Mouse (Mus musculus): Measurements from ENCODE around the gene Nr2f2. TPM values are rescaled to one million over a fixed set of nuclear protein-coding genes. Genes with fewer than 3 reads are reported as not detected.
A peak's percentile ranks its signal among the peaks of the same experiment; 100 is the strongest.

Nr2f2 gene
- polyA plus RNA-seq, 1 experiment from 2014 or later: 6.5 TPM

DNA sequence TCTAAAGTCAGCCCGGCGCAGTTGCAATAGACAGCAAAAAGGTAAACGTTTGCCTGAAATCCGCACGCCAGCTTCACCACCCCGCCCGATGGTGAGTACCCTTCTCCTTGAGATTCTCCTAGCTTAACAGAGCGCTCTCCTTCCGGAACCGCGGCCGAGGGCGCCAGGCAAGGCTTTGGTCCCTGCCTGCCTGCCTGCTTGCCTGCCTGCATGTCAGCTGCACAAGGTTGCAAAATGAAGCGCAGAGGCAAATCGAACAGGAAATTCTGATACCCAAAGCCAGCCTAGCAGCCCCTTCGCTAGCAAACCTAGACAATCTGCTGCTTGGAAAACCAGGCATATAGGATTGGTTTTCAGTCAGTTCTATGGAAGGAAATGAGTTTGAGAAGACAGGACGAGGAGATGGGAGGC is 1.1 kb downstream of the Nr2f2 start:
- H3K27ac ChIP-seq (replicated peaks): peak overlapping the region; percentile 30; the same call in 1 of the 2 replicates
- H3K27me3 ChIP-seq: peaks cover 92% of the 10 kb centered on the region
- no peaks in the 10 kb centered on the region for H3K9me3 ChIP-seq (replicated peaks)

DNA sequence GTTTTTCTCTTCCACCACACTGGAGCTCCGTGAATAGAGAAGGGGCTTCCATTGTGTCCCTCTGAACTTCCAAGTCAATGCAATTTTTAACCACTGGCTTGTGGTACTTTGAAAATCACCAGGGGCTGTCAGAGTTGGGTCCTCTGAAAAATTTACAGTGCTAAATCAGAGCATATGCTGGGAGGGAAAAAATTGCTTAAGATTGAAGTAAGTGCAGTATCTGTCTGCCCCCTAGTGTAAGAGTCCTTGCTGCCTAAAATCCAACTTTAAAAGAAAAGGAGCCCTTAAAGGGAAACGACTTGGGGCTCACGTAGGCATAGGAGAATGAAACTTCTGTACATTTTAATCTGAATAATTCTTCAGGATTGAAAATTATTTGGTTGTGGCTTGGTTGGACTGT is 1.7 kb downstream of the Nr2f2 start:
- Histone ChIP-seq H3K9me3 (replicated peaks) (no peaks in the 10 kb centered on the region), H3K36me3 (replicated peaks) (no peaks in the 10 kb centered on the region), H3K27me3 (peaks cover 92% of the 10 kb centered on the region), H3K4me3 (replicated peaks) (peak overlapping the region; percentile 46), H3K27ac (replicated peaks) (no peak overlapping the region), H3K4me2 (peak overlapping the region; percentile 56), H3K4me1 (replicated peaks) (no peaks in the 10 kb centered on the region; the same call in 1 of the 2 replicates), H3K9ac (no peak overlapping the region)
- WGBS (ENCODE audit: insufficient replicate concordance): 0% methylated on average over 3 of the region's 3 CpGs
- no peak for ATAC-seq (ENCODE audit: insufficient read depth)

More for the DNA sequence above, 1.1 kb downstream of the Nr2f2 start:
- Histone ChIP-seq H3K4me1 (replicated peaks) (no peaks in the 10 kb centered on the region; the same call in 1 of the 2 replicates), H3K4me2 (peak overlapping the region; percentile 56), H3K4me3 (replicated peaks) (peak overlapping the region; percentile 46), H3K9ac (no peak overlapping the region), H3K36me3 (replicated peaks) (no peaks in the 10 kb centered on the region)
- WGBS (ENCODE audit: insufficient replicate concordance): under 1% methylated on average over 17 of the region's 17 CpGs
- ATAC-seq (ENCODE audit: insufficient read depth): no peak

DNA sequence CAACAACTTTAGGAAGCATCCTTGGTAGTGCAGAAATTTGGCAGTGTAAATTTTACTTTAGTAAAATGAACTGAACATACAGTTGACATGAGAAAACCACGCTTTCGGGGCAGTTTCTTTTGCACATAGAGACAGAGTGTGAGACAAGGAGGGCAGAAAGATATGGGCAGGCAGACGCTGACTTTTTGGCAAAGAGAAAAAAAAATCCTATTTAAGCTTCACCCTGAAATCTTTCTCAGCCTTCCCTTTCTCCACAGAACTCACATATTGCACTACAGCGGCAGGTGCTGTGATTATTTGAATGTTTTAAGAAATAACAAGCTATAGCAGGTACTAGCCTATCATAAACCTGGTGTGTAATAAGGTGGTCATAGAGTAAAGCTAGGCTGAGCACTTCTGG is 3.2 kb downstream of the Nr2f2 start:
- H3K27ac ChIP-seq (replicated peaks): no peak overlapping the region
- no peak overlapping the region for H3K4me3 ChIP-seq (replicated peaks)
- H3K4me1 ChIP-seq (replicated peaks): no peaks in the 10 kb centered on the region; the same call in 1 of the 2 replicates
- no peaks in the 10 kb centered on the region for H3K36me3 ChIP-seq (replicated peaks)
- H3K9me3 ChIP-seq (replicated peaks): no peaks in the 10 kb centered on the region
- WGBS (ENCODE audit: insufficient replicate concordance): 15% methylated on average over 4 of the region's 4 CpGs
- H3K9ac ChIP-seq: no peak overlapping the region
- H3K27me3 ChIP-seq: peaks cover 92% of the 10 kb centered on the region
- H3K4me2 ChIP-seq: no peak overlapping the region
- ATAC-seq (ENCODE audit: insufficient read depth): no peak

DNA sequence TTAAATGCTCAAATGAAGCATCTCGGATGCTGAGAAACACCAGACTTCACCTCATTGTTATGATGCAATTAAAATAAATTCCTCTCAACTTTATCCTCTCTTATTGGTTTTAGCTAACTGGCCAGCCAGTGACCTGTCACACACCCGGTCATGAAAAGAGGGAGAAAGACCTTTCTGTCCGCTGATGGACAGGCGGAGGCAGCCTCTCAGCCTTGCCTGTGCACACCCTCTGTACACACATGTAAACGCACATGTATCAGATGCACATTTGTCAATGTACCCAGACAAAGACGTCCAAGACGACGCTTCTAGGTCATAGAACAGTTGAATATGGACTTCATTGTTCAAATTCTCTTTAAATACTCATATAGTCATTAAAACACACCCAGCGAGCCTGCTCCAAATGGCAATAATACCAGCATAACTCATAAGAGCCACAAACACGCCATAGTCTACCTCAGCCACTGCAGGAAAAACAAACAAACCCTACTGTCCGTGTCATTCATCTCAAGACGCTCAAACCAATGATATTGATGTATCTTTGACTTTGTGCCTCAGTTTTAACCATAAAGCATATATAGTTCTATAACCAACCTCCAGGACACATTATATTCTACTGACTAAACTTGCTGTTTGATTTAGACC is 3.9 kb downstream of the Nr2f2 start:
- Histone ChIP-seq H3K9ac (no peak overlapping the region), H3K36me3 (replicated peaks) (no peaks in the 10 kb centered on the region), H3K4me1 (replicated peaks) (no peaks in the 10 kb centered on the region; the same call in 1 of the 2 replicates), H3K9me3 (replicated peaks) (no peaks in the 10 kb centered on the region), H3K27me3 (peaks cover 92% of the 10 kb centered on the region), H3K4me3 (replicated peaks) (peak overlapping the region; percentile 54), H3K27ac (replicated peaks) (no peak overlapping the region), H3K4me2 (peak overlapping the region; percentile 54)
- ATAC-seq (ENCODE audit: insufficient read depth): no peak
- 7% methylated on average over 12 of the region's 12 CpGs for whole genome bisulfite sequencing (ENCODE audit: insufficient replicate concordance)

DNA sequence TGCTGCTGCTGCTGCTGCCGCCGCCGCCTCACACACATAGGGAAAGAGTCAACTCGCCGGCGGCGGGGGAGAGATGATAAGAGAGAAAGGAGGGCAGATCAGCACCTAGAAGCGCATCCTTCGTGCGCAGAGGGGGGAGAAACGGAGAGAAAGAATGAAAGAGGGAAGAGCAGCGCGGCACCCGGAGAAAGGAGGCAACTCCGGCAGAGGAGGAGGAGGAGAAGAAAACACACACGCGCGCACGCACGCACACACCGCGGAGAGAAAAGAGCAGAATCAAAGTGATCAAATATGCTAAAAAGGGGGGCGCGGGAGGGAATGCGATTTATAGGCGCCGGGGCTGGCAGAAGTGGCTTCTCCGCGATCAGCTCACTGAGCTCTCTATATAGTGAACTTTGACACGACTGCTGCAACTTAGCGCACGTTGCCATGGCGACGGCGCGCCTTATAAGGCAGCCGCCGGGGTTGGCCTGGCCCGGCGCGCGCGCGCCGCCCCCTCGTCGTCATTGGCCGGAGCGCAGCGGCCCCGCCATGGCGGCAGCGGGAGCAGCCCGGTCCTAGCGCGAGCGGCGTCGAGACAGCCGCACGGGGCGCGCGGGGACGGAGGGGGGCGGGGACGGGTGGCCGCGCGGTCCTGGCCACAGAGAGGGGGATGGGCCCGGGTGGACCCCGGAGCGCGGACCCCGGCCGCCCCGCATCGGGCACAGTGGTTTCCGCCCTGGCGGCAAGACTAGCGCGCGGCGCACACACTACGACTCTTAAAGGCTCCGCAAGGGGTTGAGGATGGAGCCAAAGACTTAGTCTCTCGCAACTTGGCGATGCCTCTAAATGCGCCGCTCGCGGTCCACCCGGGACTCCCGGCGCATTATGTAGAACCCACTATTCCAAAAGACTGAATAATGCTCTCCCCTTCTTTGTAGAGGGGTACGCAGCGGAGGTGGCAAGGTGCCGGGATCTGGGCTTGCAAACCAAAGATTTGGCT is 4.9 kb downstream of the Nr2f2 start:
- under 1% methylated on average over 91 of the region's 98 CpGs for WGBS (ENCODE audit: insufficient replicate concordance)
- Histone ChIP-seq H3K4me3 (replicated peaks) (peak overlapping the region; percentile 54), H3K27me3 (peaks cover 93% of the 10 kb centered on the region), H3K9me3 (replicated peaks) (no peaks in the 10 kb centered on the region), H3K9ac (peak overlapping the region; percentile 47; the same call in 1 of the 2 replicates), H3K4me1 (replicated peaks) (peaks cover 3% of the 10 kb centered on the region; the same call in 1 of the 2 replicates), H3K4me2 (peak overlapping the region; percentile 54), H3K36me3 (replicated peaks) (no peaks in the 10 kb centered on the region), H3K27ac (replicated peaks) (peak overlapping the region; percentile 84)
- peak; percentile 67 for ATAC-seq (ENCODE audit: insufficient read depth)

DNA sequence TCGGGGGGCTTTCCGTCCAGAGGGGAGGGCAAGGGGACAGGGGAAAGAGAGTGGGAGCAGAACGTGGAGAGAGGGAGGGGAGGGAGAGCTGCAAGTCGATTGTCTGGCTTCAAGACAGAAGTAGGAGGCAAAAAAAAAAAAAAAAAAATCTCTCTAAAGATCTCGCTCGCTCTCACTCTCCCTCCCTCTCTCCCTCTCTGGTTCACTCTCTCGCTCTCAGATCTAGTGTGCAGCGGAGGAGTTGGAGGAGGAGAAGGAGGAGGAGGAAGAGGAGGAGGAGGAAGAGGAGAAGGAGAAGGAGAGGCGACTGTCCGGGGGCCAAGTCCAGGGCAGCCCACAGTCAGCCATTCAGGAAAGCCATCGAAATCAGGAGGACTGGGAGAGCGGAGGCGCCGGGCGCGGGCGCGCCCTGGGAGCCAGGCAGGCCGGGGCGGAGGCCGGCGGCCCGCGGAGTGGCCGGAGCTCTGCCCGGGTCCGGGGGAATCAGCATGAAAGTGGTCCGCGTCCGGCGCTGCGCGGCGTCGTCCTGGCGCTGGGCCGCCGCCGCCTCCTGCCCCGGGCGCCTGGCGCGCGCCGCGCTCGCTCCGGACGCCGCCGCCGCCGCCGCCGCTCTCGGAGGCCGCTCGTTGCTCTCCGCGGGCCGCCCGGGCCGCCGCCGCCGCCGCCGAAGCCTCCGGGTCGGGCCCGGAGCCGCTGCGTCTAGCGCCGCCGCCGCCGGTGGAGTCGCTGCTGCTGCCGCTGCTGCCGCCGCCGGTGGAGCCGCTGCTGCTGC is 5.7 kb downstream of the Nr2f2 start:
- H3K9me3 ChIP-seq (replicated peaks): no peaks in the 10 kb centered on the region
- peak overlapping the region; percentile 54 for H3K4me3 ChIP-seq (replicated peaks)
- peaks cover 7% of the 10 kb centered on the region for H3K4me1 ChIP-seq (replicated peaks)
- no peak for ATAC-seq (ENCODE audit: insufficient read depth)
- H3K27me3 ChIP-seq: peaks cover 90% of the 10 kb centered on the region
- H3K4me2 ChIP-seq: peak overlapping the region; percentile 54
- under 1% methylated on average over 72 of the region's 84 CpGs for WGBS (ENCODE audit: insufficient replicate concordance)
- peak overlapping the region; percentile 47; the same call in 1 of the 2 replicates for H3K9ac ChIP-seq
- no peaks in the 10 kb centered on the region for H3K36me3 ChIP-seq (replicated peaks)
- peak overlapping the region; percentile 84 for H3K27ac ChIP-seq (replicated peaks)

DNA sequence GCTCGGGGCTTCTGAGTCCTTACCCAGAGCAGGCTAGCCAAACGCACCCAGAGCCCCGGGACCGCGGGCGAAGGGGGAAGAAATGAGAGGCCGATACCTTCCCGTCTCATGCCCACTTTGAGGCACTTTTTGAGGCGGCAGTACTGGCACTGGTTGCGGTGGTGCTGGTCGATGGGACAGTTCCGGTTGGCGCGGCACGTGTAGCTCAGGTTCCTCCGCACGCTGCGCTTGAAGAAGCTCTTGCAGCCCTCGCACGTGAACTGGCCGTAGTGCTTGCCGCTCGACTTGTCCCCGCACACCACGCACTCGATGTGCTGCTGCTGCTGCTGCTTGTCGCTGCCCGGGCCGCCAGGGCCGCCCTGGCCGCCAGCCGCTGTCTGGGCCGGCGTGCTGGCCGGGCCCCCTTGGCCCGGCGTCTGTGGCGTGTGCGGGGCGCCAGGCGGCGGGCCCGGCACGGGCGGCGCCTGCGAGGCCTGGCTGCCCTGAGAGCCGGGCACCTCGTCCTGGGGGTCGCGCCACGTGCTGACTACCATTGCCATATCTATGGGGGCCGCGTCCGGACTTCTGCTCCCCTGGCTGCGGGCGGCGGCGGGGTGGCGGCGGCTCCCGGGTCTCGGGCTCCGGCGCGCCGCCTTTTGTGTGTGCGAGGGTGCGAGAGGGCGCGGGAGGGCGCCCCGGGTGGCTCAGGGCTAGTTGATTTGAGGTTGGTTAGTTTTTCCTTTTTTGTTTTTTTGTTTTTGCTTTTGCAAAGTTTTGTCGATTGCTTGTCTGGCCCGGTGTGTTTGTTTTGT is 6.5 kb downstream of the Nr2f2 start:
- ATAC-seq (ENCODE audit: insufficient read depth): no peak
- Histone ChIP-seq H3K27me3 (peaks cover 90% of the 10 kb centered on the region), H3K9me3 (replicated peaks) (no peaks in the 10 kb centered on the region), H3K4me3 (replicated peaks) (peak overlapping the region; percentile 54), H3K36me3 (replicated peaks) (no peaks in the 10 kb centered on the region), H3K9ac (peak overlapping the region; percentile 47), H3K4me1 (replicated peaks) (peaks cover 9% of the 10 kb centered on the region), H3K27ac (replicated peaks) (peak overlapping the region; percentile 84), H3K4me2 (peak overlapping the region; percentile 54)
- 1% methylated on average over 74 of the region's 75 CpGs for WGBS (ENCODE audit: insufficient replicate concordance)

DNA sequence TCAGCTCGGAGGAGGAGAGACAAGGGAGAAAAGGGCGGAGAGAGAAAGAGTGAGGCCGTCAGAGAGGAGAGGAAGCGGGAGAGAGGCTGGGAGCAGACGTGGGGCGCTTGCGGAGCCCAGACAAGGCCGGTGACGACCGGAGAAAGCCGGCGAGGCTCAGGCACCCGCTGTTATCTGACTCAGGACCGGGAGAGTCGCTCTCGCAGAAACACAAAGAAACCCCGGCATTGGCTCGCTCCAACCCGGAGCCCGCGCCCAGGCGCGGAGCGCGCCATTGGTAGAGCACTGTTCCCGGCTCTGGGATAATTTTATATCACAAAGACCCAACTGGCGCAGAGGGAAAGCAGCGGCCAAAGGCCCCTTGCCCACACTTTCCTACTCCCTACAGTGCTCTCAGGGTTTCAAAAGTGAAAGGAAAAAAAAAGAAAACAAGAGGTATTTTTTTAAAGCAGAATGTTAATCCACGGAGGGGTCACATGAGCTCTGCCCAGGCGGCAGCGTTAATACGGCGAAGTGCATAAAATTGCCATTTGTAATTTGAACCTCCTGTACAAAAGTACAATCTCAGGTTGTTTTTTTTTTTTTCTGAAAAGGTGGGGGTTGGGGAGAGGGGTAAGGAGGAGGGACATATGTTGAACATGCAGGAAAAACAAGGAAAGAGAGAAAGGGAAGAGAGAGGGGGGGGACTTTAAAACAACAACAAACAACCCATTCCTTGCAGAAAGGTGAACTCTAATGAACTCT is 7.5 kb downstream of the Nr2f2 start:
- WGBS (ENCODE audit: insufficient replicate concordance): under 1% methylated on average over 33 of the region's 33 CpGs

DNA sequence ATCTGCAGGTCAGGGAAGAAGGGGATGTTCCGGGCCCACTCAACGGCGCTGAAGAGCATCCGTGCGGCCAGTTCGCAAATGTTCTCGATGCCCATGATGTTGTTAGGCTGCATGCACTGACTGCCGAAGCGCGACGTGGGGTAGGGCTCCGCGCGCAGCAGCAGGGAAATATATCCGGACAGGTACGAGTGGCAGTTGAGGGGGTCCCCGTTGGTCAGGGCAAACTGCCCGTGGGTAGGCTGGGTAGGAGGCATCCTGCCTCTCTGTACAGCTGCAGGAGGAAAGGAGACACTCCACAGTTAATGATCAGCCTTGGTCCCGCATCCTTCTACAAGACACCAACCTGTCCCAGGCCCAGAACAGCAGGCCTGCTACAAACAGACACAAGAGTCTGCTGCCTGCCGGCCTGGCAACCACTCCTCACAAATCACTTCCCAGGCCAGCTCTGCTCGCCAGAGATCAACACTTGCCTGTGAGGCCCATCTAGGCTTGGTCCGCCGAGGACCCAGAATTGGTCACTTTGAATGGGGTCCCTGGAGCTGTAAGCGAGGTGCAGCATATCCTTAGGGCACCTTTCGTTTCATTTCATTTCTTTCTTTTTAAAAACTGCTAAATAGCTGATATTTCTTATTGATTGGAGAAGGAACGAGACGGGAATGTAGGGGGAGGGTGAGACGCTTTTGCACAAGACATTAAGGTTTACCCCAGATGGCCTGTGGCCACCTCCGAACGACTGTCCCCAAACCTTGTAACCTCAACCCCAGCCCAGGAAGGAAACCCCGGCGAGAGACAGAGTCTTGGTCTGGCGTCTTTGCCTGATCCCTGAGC is 8.3 kb downstream of the Nr2f2 start:
- WGBS (ENCODE audit: insufficient replicate concordance): 5% methylated on average over 33 of the region's 33 CpGs
- Histone ChIP-seq H3K27me3 (peaks cover 82% of the 10 kb centered on the region), H3K9me3 (replicated peaks) (no peaks in the 10 kb centered on the region), H3K4me3 (replicated peaks) (peak overlapping the region; percentile 54), H3K36me3 (replicated peaks) (no peaks in the 10 kb centered on the region), H3K4me1 (replicated peaks) (peaks cover 9% of the 10 kb centered on the region), H3K27ac (replicated peaks) (peak overlapping the region; percentile 59; the same call in 1 of the 2 replicates), H3K4me2 (peak overlapping the region; percentile 54), H3K9ac (peak overlapping the region; percentile 25; the same call in 1 of the 2 replicates)
- no peak for ATAC-seq (ENCODE audit: insufficient read depth)

More for the DNA sequence above, 7.5 kb downstream of the Nr2f2 start:
- no peak for ATAC-seq (ENCODE audit: insufficient read depth)
- Histone ChIP-seq H3K4me3 (replicated peaks) (peak overlapping the region; percentile 54), H3K27me3 (peaks cover 89% of the 10 kb centered on the region), H3K27ac (replicated peaks) (peak overlapping the region; percentile 84; the same call in 1 of the 2 replicates), H3K9ac (peak overlapping the region; percentile 47; the same call in 1 of the 2 replicates), H3K36me3 (replicated peaks) (no peaks in the 10 kb centered on the region), H3K4me1 (replicated peaks) (peaks cover 9% of the 10 kb centered on the region), H3K4me2 (peak overlapping the region; percentile 54), H3K9me3 (replicated peaks) (no peaks in the 10 kb centered on the region)
